Mouse (Mus musculus): ENCODE results near the gene Ntrk3. TPM values are rescaled to one million over a fixed set of nuclear protein-coding genes. Genes with fewer than 3 reads are reported as not detected.

Ntrk3 gene
- polyA plus RNA-seq, 1 experiment from 2014 or later: 0.89 TPM

- H3K4me3 ChIP-seq (ENCODE audit: low read length): no peak overlapping the region
- H3K4me1 ChIP-seq (replicated peaks; ENCODE audit: control insufficient read depth, insufficient read depth, low read length): no peaks in the 10 kb centered on the region
- H3K27ac ChIP-seq (ENCODE audit: low read length): no peak overlapping the region
- H3K27me3 ChIP-seq (ENCODE audit: control insufficient read depth, insufficient read depth, low read depth, low read length): no peaks in the 10 kb centered on the region
- 70% methylated on average over 4 of the region's 4 CpGs for WGBS
- no peak overlapping the region for H3K9ac ChIP-seq (ENCODE audit: low read length)
- no peak overlapping the region for H3K4me2 ChIP-seq (ENCODE audit: low read depth, low read length)
- no peak for ATAC-seq (ENCODE audit: low read depth)
- no peaks in the 10 kb centered on the region for H3K9me3 ChIP-seq (ENCODE audit: control insufficient read depth, low read length)
- no peaks in the 10 kb centered on the region for H3K36me3 ChIP-seq (ENCODE audit: control insufficient read depth, insufficient read depth, low read length)
These were observed 557.7 kb downstream of the Ntrk3 start for GRCm38 (mm10) chr7:78179996-78180665.

- Histone ChIP-seq H3K27me3 (ENCODE audit: control insufficient read depth, insufficient read depth, low read depth, low read length) (no peaks in the 10 kb centered on the region), H3K9ac (ENCODE audit: low read length) (no peak overlapping the region), H3K27ac (ENCODE audit: low read length) (no peak overlapping the region), H3K9me3 (ENCODE audit: control insufficient read depth, low read length) (no peaks in the 10 kb centered on the region), H3K36me3 (ENCODE audit: control insufficient read depth, insufficient read depth, low read length) (no peaks in the 10 kb centered on the region), H3K4me2 (ENCODE audit: low read depth, low read length) (no peak overlapping the region), H3K4me3 (ENCODE audit: low read length) (no peak overlapping the region), H3K4me1 (replicated peaks; ENCODE audit: control insufficient read depth, insufficient read depth, low read length) (no peaks in the 10 kb centered on the region)
- ATAC-seq (ENCODE audit: low read depth): no peak
- WGBS: 66% methylated on average over 5 of the region's 5 CpGs
These were observed 565.4 kb downstream of the Ntrk3 start for GRCm38 (mm10) chr7:78172267-78172955.

- Histone ChIP-seq H3K27ac (ENCODE audit: low read length) (no peak overlapping the region), H3K9me3 (ENCODE audit: control insufficient read depth, low read length) (no peaks in the 10 kb centered on the region), H3K27me3 (ENCODE audit: control insufficient read depth, insufficient read depth, low read depth, low read length) (no peaks in the 10 kb centered on the region), H3K4me2 (ENCODE audit: low read depth, low read length) (no peak overlapping the region), H3K4me3 (ENCODE audit: low read length) (no peak overlapping the region), H3K4me1 (replicated peaks; ENCODE audit: control insufficient read depth, insufficient read depth, low read length) (no peaks in the 10 kb centered on the region), H3K36me3 (ENCODE audit: control insufficient read depth, insufficient read depth, low read length) (no peaks in the 10 kb centered on the region), H3K9ac (ENCODE audit: low read length) (no peak overlapping the region)
- ATAC-seq (ENCODE audit: low read depth): no peak
- 21% methylated on average over 1 of the region's 1 CpGs for WGBS
These were observed 572.3 kb downstream of the Ntrk3 start for GRCm38 (mm10) chr7:78165466-78165865.

- Histone ChIP-seq H3K27me3 (ENCODE audit: control insufficient read depth, insufficient read depth, low read depth, low read length) (no peaks in the 10 kb centered on the region), H3K4me1 (replicated peaks; ENCODE audit: control insufficient read depth, insufficient read depth, low read length) (no peaks in the 10 kb centered on the region), H3K4me2 (ENCODE audit: low read depth, low read length) (no peak overlapping the region), H3K27ac (ENCODE audit: low read length) (no peak overlapping the region), H3K9me3 (ENCODE audit: control insufficient read depth, low read length) (no peaks in the 10 kb centered on the region), H3K9ac (ENCODE audit: low read length) (no peak overlapping the region), H3K4me3 (ENCODE audit: low read length) (no peak overlapping the region), H3K36me3 (ENCODE audit: control insufficient read depth, insufficient read depth, low read length) (no peaks in the 10 kb centered on the region)
- ATAC-seq (ENCODE audit: low read depth): no peak
- WGBS: 76% methylated on average over 2 of the region's 2 CpGs
These were observed 579.9 kb downstream of the Ntrk3 start for GRCm38 (mm10) chr7:78157946-78158345.

- H3K36me3 ChIP-seq (ENCODE audit: control insufficient read depth, insufficient read depth, low read length): no peaks in the 10 kb centered on the region
- H3K27me3 ChIP-seq (ENCODE audit: control insufficient read depth, insufficient read depth, low read depth, low read length): no peaks in the 10 kb centered on the region
- no peak overlapping the region for H3K9ac ChIP-seq (ENCODE audit: low read length)
- ATAC-seq (ENCODE audit: low read depth): no peak
- no peaks in the 10 kb centered on the region for H3K4me1 ChIP-seq (replicated peaks; ENCODE audit: control insufficient read depth, insufficient read depth, low read length)
- H3K4me2 ChIP-seq (ENCODE audit: low read depth, low read length): no peak overlapping the region
- no peak overlapping the region for H3K4me3 ChIP-seq (ENCODE audit: low read length)
- WGBS: 56% methylated on average over 4 of the region's 4 CpGs
- no peaks in the 10 kb centered on the region for H3K9me3 ChIP-seq (ENCODE audit: control insufficient read depth, low read length)
- H3K27ac ChIP-seq (ENCODE audit: low read length): no peak overlapping the region
These were observed 592.6 kb downstream of the Ntrk3 start for GRCm38 (mm10) chr7:78145251-78145650.

- Histone ChIP-seq H3K9ac (ENCODE audit: low read length) (no peak overlapping the region), H3K9me3 (ENCODE audit: control insufficient read depth, low read length) (no peaks in the 10 kb centered on the region), H3K4me3 (ENCODE audit: low read length) (no peak overlapping the region), H3K36me3 (ENCODE audit: control insufficient read depth, insufficient read depth, low read length) (no peaks in the 10 kb centered on the region), H3K27ac (ENCODE audit: low read length) (no peak overlapping the region), H3K4me2 (ENCODE audit: low read depth, low read length) (no peak overlapping the region), H3K27me3 (ENCODE audit: control insufficient read depth, insufficient read depth, low read depth, low read length) (no peaks in the 10 kb centered on the region), H3K4me1 (replicated peaks; ENCODE audit: control insufficient read depth, insufficient read depth, low read length) (no peaks in the 10 kb centered on the region)
- WGBS: 69% methylated on average over 3 of the region's 3 CpGs
- no peak for ATAC-seq (ENCODE audit: low read depth)
These were observed 593.0 kb downstream of the Ntrk3 start for GRCm38 (mm10) chr7:78144849-78145248.

- no peaks in the 10 kb centered on the region for H3K27me3 ChIP-seq (ENCODE audit: control insufficient read depth, insufficient read depth, low read depth, low read length)
- WGBS: 85% methylated on average over 1 of the region's 1 CpGs
These were observed 607.8 kb downstream of the Ntrk3 start for GRCm38 (mm10) chr7:78129966-78130365.

More at GRCm38 (mm10) chr7:78129966-78130365, 607.8 kb downstream of the Ntrk3 start:
- H3K36me3 ChIP-seq (ENCODE audit: control insufficient read depth, insufficient read depth, low read length): no peaks in the 10 kb centered on the region
- no peak overlapping the region for H3K4me3 ChIP-seq (ENCODE audit: low read length)
- H3K27ac ChIP-seq (ENCODE audit: low read length): no peak overlapping the region
- no peak overlapping the region for H3K4me2 ChIP-seq (ENCODE audit: low read depth, low read length)
- no peak for ATAC-seq (ENCODE audit: low read depth)
- H3K4me1 ChIP-seq (replicated peaks; ENCODE audit: control insufficient read depth, insufficient read depth, low read length): no peaks in the 10 kb centered on the region
- no peak overlapping the region for H3K9ac ChIP-seq (ENCODE audit: low read length)
- no peaks in the 10 kb centered on the region for H3K9me3 ChIP-seq (ENCODE audit: control insufficient read depth, low read length)

Other genes starting within 250 kb of the Ntrk3 start
- 66.7 and 70.8 TPM in 2 replicates for gene Mrps11, start 45.1 kb upstream of the Ntrk3 start, polyA plus RNA-seq (2015; fragmentation: Nextera tagmentation; extraction: Ambion mirVana)
- 57.6 and 60.1 TPM in 2 replicates for gene Mrpl46, start 45.5 kb upstream of the Ntrk3 start, polyA plus RNA-seq (2015; fragmentation: Nextera tagmentation; extraction: Ambion mirVana)
- 16.9 and 17.7 TPM in 2 replicates for gene Det1, start 109.3 kb upstream of the Ntrk3 start, polyA plus RNA-seq (2015; fragmentation: Nextera tagmentation; extraction: Ambion mirVana)
- 27.6 TPM in 2 replicates for gene Aen, start 157.8 kb upstream of the Ntrk3 start, polyA plus RNA-seq (2015; fragmentation: Nextera tagmentation; extraction: Ambion mirVana)
- gene Isg20, start 175.4 kb upstream of the Ntrk3 start, polyA plus RNA-seq (2015; fragmentation: Nextera tagmentation; extraction: Ambion mirVana): 12.8 and 21.5 TPM in 2 replicates